Mouse (Mus musculus): ENCODE measurements around the gene Cfd. TPM values are rescaled to one million over a fixed set of nuclear protein-coding genes. Genes with fewer than 3 reads are reported as not detected.

Cfd gene
- polyA plus RNA-seq, 1 experiment = 1,335 TPM

- H3K4me1 ChIP-seq (ENCODE audit: control insufficient read depth, insufficient read depth, low read length) = 0 out of 2 replicates have a peak, but pooled peaks cover 2% of the 10 kb centered on the region
- H3K27me3 ChIP-seq (replicated peaks; ENCODE audit: control insufficient read depth, insufficient read depth, low read length) = no peaks in the 10 kb centered on the region
- no peak for DNase-seq
- peak overlapping the region; percentile 99 for H3K4me3 ChIP-seq (ENCODE audit: insufficient read depth, low read depth, low read length)
- H3K36me3 ChIP-seq (ENCODE audit: control insufficient read depth, insufficient read depth, low read length) = no peaks in the 10 kb centered on the region
- peak overlapping the region; percentile 30; the same call in 1 of the 2 replicates for H3K27ac ChIP-seq (ENCODE audit: insufficient read depth, low read depth, low read length)
- WGBS = 12% methylated on average over 15 of the region's 15 CpGs
- no peak for TF ChIP-seq CTCF (conservative IDR thresholded peaks at IDR 0.05; ENCODE audit: insufficient read depth, insufficient read length, low read depth, low read length)
- TF ChIP-seq POLR2A (IDR thresholded peaks at IDR 0.05; ENCODE audit: low read depth, low read length) = no peak
These were observed 35.3 kb downstream of the Cfd start for GRCm38 (mm10) chr10:79925785-79926490.

GRCm38 (mm10) chr10:79926491-79927323 lies 36.1 kb downstream of the Cfd start, which contains the start of gene Arid3a:
Arid3a (plus strand) TSS chr10:79927043.
- Histone ChIP-seq H3K27me3 (replicated peaks; ENCODE audit: control insufficient read depth, insufficient read depth, low read length) (no peaks in the 10 kb centered on the region), H3K4me3 (ENCODE audit: insufficient read depth, low read depth, low read length) (peak within 1 kb of the TSS; percentile 99), H3K4me1 (ENCODE audit: control insufficient read depth, insufficient read depth, low read length) (0 out of 2 replicates have a peak, but pooled peaks cover 2% of the 10 kb centered on the region), H3K27ac (ENCODE audit: insufficient read depth, low read depth, low read length) (peak within 1 kb of the TSS; percentile 97), H3K36me3 (ENCODE audit: control insufficient read depth, insufficient read depth, low read length) (no peaks in the 10 kb centered on the region)
- peak; percentile 93 for DNase-seq
- no peak for TF ChIP-seq CTCF (conservative IDR thresholded peaks at IDR 0.05; ENCODE audit: insufficient read depth, insufficient read length, low read depth, low read length)
- no peak for TF ChIP-seq POLR2A (IDR thresholded peaks at IDR 0.05; ENCODE audit: low read depth, low read length)
- under 1% methylated on average over 63 of the region's 63 CpGs for WGBS

- no peaks in the 10 kb centered on the region for H3K27me3 ChIP-seq (replicated peaks; ENCODE audit: control insufficient read depth, insufficient read depth, low read length)
- TF ChIP-seq POLR2A (IDR thresholded peaks at IDR 0.05; ENCODE audit: low read depth, low read length) (no peak), CTCF (conservative IDR thresholded peaks at IDR 0.05; ENCODE audit: insufficient read depth, insufficient read length, low read depth, low read length) (0 out of 2 replicates have a peak, but pooled peaks have one; percentile 1)
- under 1% methylated on average over 54 of the region's 54 CpGs for WGBS
- peak; percentile 61 for DNase-seq
- 0 out of 2 replicates have a peak, but pooled peaks cover 2% of the 10 kb centered on the region for H3K4me1 ChIP-seq (ENCODE audit: control insufficient read depth, insufficient read depth, low read length)
- peak overlapping the region; percentile 97 for H3K27ac ChIP-seq (ENCODE audit: insufficient read depth, low read depth, low read length)
- peak overlapping the region; percentile 99 for H3K4me3 ChIP-seq (ENCODE audit: insufficient read depth, low read depth, low read length)
- no peaks in the 10 kb centered on the region for H3K36me3 ChIP-seq (ENCODE audit: control insufficient read depth, insufficient read depth, low read length)
These were observed 36.8 kb downstream of the Cfd start for GRCm38 (mm10) chr10:79927324-79928029.

- no peak for TF ChIP-seq CTCF (conservative IDR thresholded peaks at IDR 0.05; ENCODE audit: insufficient read depth, insufficient read length, low read depth, low read length)
- TF ChIP-seq POLR2A (IDR thresholded peaks at IDR 0.05; ENCODE audit: low read depth, low read length) = no peak
- WGBS = 2% methylated on average over 29 of the region's 29 CpGs
- H3K4me3 ChIP-seq (ENCODE audit: insufficient read depth, low read depth, low read length) = peak overlapping the region; percentile 99
- 0 out of 2 replicates have a peak, but pooled peaks cover 2% of the 10 kb centered on the region for H3K4me1 ChIP-seq (ENCODE audit: control insufficient read depth, insufficient read depth, low read length)
- peak overlapping the region; percentile 97 for H3K27ac ChIP-seq (ENCODE audit: insufficient read depth, low read depth, low read length)
- no peaks in the 10 kb centered on the region for H3K27me3 ChIP-seq (replicated peaks; ENCODE audit: control insufficient read depth, insufficient read depth, low read length)
- no peaks in the 10 kb centered on the region for H3K36me3 ChIP-seq (ENCODE audit: control insufficient read depth, insufficient read depth, low read length)
- peak; percentile 60 for DNase-seq
These were observed 37.5 kb downstream of the Cfd start for GRCm38 (mm10) chr10:79928030-79928694.

GRCm38 (mm10) chr10:79928907-79929701 lies 38.5 kb downstream of the Cfd start:
- Histone ChIP-seq H3K27me3 (replicated peaks; ENCODE audit: control insufficient read depth, insufficient read depth, low read length) (no peaks in the 10 kb centered on the region), H3K4me1 (ENCODE audit: control insufficient read depth, insufficient read depth, low read length) (peaks cover 11% of the 10 kb centered on the region), H3K27ac (ENCODE audit: insufficient read depth, low read depth, low read length) (no peak overlapping the region), H3K36me3 (ENCODE audit: control insufficient read depth, insufficient read depth, low read length) (no peaks in the 10 kb centered on the region), H3K4me3 (ENCODE audit: insufficient read depth, low read depth, low read length) (no peak overlapping the region; the same call in 1 of the 2 replicates)
- 47% methylated on average over 9 of the region's 9 CpGs for WGBS
- TF ChIP-seq POLR2A (IDR thresholded peaks at IDR 0.05; ENCODE audit: low read depth, low read length) (no peak), CTCF (conservative IDR thresholded peaks at IDR 0.05; ENCODE audit: insufficient read depth, insufficient read length, low read depth, low read length) (no peak)
- no peak for DNase-seq
